Mouse (Mus musculus) liver, adult 2 months (tissue): ENCODE results near the gene Lrcol1.

Experiments
- CTCF ChIP-seq: fragments of 200-500 bp; IDR thresholded peaks from 2 replicates; pipeline ENCODE4 v1.5.1; 2011; ENCODE audit warnings: low read depth, low read length, control low read depth
- POLR2A ChIP-seq: fragments of 200-500 bp; IDR thresholded peaks from 2 replicates; pipeline ENCODE4 v1.6.1; 2011; ENCODE audit warnings: low read length, control low read depth; ENCODE audit not compliant: insufficient read depth; ENCODE audit errors: extremely low read depth

- TF ChIP-seq POLR2A: no peak
- TF ChIP-seq CTCF: no peak
Observed at GRCm38 (mm10) chr5:110387332-110387731, 42.8 kb downstream of the Lrcol1 start.
